Mouse (Mus musculus): Measurements from ENCODE around the gene Gm49359. TPM values are rescaled to one million over a fixed set of nuclear protein-coding genes. Genes with fewer than 3 reads are reported as not detected.
"Not testable (repeated sequence)": the region's sequence is repeated elsewhere in the genome, so short reads cannot be mapped to it uniquely, and the experiment has no call there.

Gm49359 gene
- polyA plus RNA-seq (2015; fragmentation: Nextera tagmentation; extraction: Ambion mirVana), result 14.2 and 16.4 TPM in 2 replicates

DNA sequence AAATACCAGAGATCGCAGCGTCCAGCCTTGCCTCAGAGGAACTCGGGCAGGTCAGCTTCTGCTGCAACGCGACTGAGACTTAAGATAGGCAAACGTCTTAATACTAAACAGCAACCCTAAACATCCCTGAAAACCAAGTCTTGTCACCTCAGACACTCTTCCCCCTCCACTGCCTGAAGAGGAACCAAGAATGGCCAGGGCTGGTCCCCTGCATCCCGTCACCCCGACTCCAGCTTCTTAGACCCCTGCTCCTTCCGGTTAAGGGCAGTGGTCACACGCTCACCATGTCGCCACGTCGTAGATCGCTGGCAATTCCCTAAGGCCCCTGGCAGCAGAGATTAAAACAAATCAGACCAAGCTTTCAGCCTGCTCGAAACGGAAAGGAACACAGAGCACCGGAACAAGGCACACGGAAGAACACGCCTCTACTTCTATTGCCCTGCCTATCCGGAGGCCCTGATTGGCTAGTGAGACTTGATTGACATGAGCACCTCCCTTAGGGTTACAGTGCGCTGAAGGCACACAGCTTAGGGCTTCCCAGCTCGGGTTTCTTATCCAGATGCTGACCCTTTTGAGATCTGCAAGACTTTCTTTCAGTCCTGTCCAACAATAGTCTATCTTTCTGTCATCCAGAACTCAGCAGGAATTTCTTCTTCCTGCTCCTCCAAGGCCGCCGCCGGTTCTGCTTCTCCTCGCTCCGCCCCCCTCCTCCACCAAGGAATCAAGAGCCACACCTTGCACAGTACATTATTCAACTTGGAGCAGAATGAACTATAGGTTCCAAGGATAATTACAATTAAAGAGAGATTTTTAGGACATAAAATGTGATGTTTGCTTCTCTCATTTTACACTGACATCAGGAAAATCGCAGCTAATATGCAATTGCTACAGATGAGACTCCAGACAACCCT lies at the start of gene Gm49359:
TSS of gene Gm49359 (minus strand) at position 409 of the 911 bp plus-strand sequence.
- Histone ChIP-seq H3K4me3 (replicated peaks) (peak within 1 kb of the TSS; percentile 69), H3K4me2 (peak within 1 kb of the TSS; percentile 49), H3K27ac (peak within 1 kb of the TSS; percentile 88), H3K9ac (peak within 1 kb of the TSS; percentile 64), H3K36me3 (peaks cover 19% of the 10 kb centered on the region)
- 2% methylated on average over 28 of the region's 28 CpGs for WGBS
- H3K27me3 ChIP-seq; H3K9me3 ChIP-seq (replicated peaks); H3K4me1 ChIP-seq: not testable (repeated sequence)
- peak; percentile 100 for ATAC-seq (replicated peaks; ENCODE audit: low FRiP score)

DNA sequence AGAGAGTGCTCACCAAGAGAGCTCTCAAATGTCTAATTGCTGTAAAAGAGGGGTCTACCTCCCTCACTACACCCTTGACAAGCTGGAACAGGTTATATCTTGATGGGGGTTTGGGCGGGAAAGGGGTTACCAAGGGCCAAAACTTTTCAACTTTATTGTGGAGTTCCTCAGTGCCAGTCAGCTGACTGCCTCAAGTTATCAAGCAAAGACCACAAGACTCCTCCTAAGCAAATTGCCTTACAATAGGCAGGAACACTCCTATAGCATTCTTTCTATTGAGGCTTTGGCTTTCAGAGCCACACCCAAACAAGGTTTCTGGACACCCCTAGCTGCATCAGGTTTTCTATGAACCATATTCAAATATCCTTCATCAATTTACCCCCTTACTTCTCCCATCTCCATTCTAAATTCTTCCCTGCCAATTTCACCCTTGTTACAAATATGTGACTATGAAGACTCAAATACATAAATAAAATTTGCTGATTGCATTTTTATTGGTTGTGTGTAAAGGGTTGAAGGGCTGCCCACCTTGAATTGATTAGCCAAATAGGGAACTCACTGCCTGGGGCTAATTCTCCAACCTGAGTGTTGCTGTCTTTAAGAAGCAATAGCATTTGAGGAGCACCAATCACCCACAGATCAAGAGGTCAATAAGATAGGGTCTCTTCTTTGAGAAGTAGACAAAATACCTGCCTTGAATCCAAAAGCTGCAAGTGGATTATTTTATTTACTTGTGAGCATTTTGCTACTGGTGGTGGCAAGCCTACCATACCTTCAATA lies 44.2 kb upstream of the Gm49359 start:
- not testable (repeated sequence) for ATAC-seq (replicated peaks; ENCODE audit: low FRiP score); H3K4me1 ChIP-seq; H3K4me2 ChIP-seq; H3K36me3 ChIP-seq; H3K4me3 ChIP-seq (replicated peaks); H3K27ac ChIP-seq; H3K9ac ChIP-seq; H3K9me3 ChIP-seq (replicated peaks); H3K27me3 ChIP-seq
- WGBS, result 84% methylated on average over 1 of the region's 1 CpGs

DNA sequence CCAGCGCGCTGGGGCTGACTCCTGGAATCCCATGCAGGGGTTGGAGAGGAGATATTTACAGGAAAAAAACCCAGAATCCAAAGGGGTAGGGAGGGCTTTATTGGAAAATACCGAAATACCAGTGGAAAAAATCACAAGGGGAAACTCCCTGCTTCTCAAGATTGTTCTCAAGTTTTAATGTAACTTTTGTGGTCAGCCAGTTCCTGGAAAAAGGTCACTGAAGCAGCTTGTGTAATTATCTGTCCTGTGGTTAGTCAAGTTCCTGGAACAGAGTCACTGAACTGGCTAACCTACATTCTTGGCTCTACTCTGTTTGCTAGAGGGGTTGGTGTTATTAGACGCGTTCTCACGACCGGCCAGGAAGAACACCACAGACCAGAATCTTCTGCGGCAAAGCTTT lies 6.0 kb upstream of the Gm49359 start:
- not testable (repeated sequence) for H3K9ac ChIP-seq; H3K4me2 ChIP-seq; H3K36me3 ChIP-seq; ATAC-seq (replicated peaks; ENCODE audit: low FRiP score); H3K4me1 ChIP-seq; H3K9me3 ChIP-seq (replicated peaks); H3K4me3 ChIP-seq (replicated peaks); H3K27me3 ChIP-seq; H3K27ac ChIP-seq
- 89% methylated on average over 8 of the region's 8 CpGs for WGBS

DNA sequence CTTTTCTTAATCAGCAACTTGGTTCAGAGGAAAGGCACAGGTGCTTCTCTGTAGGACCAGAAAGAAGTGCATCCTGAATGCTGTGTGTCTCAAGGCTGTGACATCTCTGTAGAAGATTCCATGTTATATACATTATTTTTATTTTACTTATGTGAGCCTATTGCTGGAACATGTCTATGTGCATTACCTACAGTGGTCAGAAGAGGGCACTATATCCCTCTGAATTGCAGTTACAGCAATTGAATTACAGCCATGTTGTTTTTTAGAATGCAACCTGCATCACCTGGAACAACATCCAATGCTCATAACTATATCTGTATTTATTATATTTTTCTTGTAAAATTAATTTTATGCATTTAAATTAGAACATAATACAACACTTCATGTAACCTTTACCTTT lies 3.3 kb upstream of the Gm49359 start:
- H3K9ac ChIP-seq; H3K4me3 ChIP-seq (replicated peaks); H3K9me3 ChIP-seq (replicated peaks); ATAC-seq (replicated peaks; ENCODE audit: low FRiP score); H3K27me3 ChIP-seq; H3K4me2 ChIP-seq; H3K4me1 ChIP-seq; H3K36me3 ChIP-seq; H3K27ac ChIP-seq: not testable (repeated sequence)

Small RNAs within 50 kb of the gene (microRNA-seq; reads per million reads assigned to microRNA genes)
- not detected for gene Gm22256

Other genes starting within 250 kb of the Gm49359 start
- gene Gm3604, start 83.7 kb downstream of the Gm49359 start, polyA plus RNA-seq (2015; fragmentation: Nextera tagmentation; extraction: Ambion mirVana), result 6.8 and 7.3 TPM in 2 replicates
- gene Zfp935, start 91.7 kb upstream of the Gm49359 start, polyA plus RNA-seq (2015; fragmentation: Nextera tagmentation; extraction: Ambion mirVana), result not detected in 2 replicates
- 18.8 and 19.9 TPM in 2 replicates for gene Zfp934, start 104.4 kb upstream of the Gm49359 start, polyA plus RNA-seq (2015; fragmentation: Nextera tagmentation; extraction: Ambion mirVana)
- 12.4 and 13.9 TPM in 2 replicates for gene 6720489N17Rik, start 157.3 kb upstream of the Gm49359 start, polyA plus RNA-seq (2015; fragmentation: Nextera tagmentation; extraction: Ambion mirVana)